Mouse (Mus musculus) thymus, adult 2 months (tissue): ENCODE data around the gene Taf6. TPM values are rescaled to one million over a fixed set of nuclear protein-coding genes. Genes with fewer than 3 reads are reported as not detected.

Experiments used
- DNase-seq: peaks from one replicate; pipeline ENCODE4 v3.0.0; 2021
- H3K27ac ChIP-seq: fragments of 200-500 bp; 2 replicates; pipeline ENCODE4 v1.5.1; 2012; ENCODE audit warnings: low read length, control low read depth; ENCODE audit not compliant: control insufficient read depth, insufficient read depth
- H3K27me3 ChIP-seq: fragments of 200-500 bp; 2 replicates; pipeline ENCODE4 v1.6.1; 2012; ENCODE audit warnings: mild to moderate bottlenecking, low read length, moderate library complexity, mixed read lengths; ENCODE audit not compliant: control insufficient read depth, insufficient read depth
- H3K36me3 ChIP-seq: fragments of 200-500 bp; 2 replicates; pipeline ENCODE4 v1.6.1; 2012; ENCODE audit warnings: mild to moderate bottlenecking, low read length, moderate library complexity; ENCODE audit not compliant: control insufficient read depth, insufficient read depth
- H3K4me1 ChIP-seq: fragments of 200-500 bp; replicated peaks from 2 replicates; pipeline ENCODE4 v1.6.1; 2012; ENCODE audit warnings: low read length; ENCODE audit not compliant: control insufficient read depth, insufficient read depth
- H3K4me3 ChIP-seq: fragments of 200-500 bp; 2 replicates; pipeline ENCODE4 v1.5.1; 2012; ENCODE audit warnings: mild to moderate bottlenecking, low read length, control low read depth, moderate library complexity; ENCODE audit not compliant: control insufficient read depth, insufficient read depth
- CTCF ChIP-seq: fragments of 200-500 bp; IDR thresholded peaks from 2 replicates; pipeline ENCODE4 v1.5.1; 2012; ENCODE audit warnings: mild to moderate bottlenecking, control low read depth, low read length, moderate library complexity, borderline replicate concordance; ENCODE audit not compliant: control insufficient read depth, poor library complexity, insufficient read depth; ENCODE audit errors: extremely low read depth
- POLR2A ChIP-seq: fragments of 200-500 bp; IDR thresholded peaks from 2 replicates; pipeline ENCODE4 v1.6.1; 2012; ENCODE audit warnings: mild to moderate bottlenecking, low read length, control low read depth, moderate library complexity; ENCODE audit not compliant: control insufficient read depth, poor library complexity, insufficient read depth; ENCODE audit errors: extremely low read depth
- WGBS: fragments of 180-500 bp; shearing (Covaris S2); methylation state at CpG from one replicate; pipeline ENCODE4 v1.1.7; 2018; 5-methylcytosine and 5-hydroxymethylcytosine counted together
- polyA plus RNA-seq: library from polyadenylated mRNA; depleted of rRNA; stranded (reverse); fragments of >200 nt; gene quantifications from 2 replicates; pipeline ENCODE4 v1.2.3, GENCODE M21; 2012; rRNA removed

The Taf6 gene
- polyA plus RNA-seq, 1 experiment, result 106 TPM

DNA sequence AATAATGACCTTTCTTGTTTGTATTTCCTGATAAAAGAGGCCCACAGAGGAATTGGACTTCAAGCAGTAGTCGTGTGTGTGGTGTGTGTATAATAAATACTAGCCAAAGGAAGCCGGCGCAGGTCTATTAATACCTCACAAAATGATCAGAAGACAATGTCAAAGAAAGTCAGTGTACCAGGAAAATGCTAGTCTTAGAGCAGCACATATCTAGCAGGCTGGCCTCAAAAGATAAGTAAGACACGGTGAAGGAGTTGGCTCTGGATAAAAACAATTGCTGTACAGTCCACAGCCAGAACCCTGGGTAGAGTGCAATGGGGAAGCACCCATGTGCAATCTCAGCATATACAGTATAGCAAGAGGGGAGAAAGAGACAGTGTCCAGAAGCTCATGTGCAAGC is 50.0 kb downstream of the Taf6 start:
- Histone ChIP-seq H3K4me3 (no peak overlapping the region), H3K27ac (no peak overlapping the region), H3K27me3 (no peaks in the 10 kb centered on the region), H3K36me3 (peaks cover 19% of the 10 kb centered on the region), H3K4me1 (no peaks in the 10 kb centered on the region)
- TF ChIP-seq POLR2A, result no peak
- no peak for TF ChIP-seq CTCF
- WGBS, result 83% methylated on average over 4 of the region's 4 CpGs
- no peak for DNase-seq

DNA sequence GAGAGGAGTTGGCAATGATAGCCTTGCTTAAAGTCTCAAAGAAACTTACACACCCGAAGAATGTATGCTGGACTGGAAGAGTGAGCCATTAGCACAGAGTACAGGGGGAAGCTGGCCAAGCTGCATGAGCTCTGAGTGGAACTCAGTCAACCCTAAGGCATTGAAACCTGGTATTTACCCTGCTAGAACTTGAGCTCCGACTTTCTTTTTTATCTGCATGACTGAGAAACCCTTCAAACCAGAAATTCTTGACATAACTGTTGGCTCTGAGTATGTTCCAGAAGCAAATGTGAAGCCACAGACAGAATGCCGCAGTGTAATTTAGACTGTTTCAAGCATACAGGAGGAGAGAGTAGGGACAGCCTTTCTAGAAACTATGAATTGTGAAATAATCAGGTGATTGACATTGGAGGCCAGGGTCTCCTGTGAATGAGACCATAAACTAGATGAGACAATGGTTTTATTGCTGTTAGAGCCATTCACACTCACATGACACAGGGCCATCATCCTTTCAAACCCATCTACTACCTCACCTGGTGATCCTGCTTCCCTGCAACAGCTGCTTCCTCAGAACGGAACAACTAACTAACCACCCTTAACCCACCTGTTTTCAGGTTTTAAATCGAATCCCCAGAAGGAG is 54.7 kb downstream of the Taf6 start:
- Histone ChIP-seq H3K4me3 (no peak overlapping the region), H3K36me3 (peaks cover 57% of the 10 kb centered on the region), H3K27ac (no peak overlapping the region), H3K4me1 (no peaks in the 10 kb centered on the region), H3K27me3 (no peaks in the 10 kb centered on the region)
- TF ChIP-seq POLR2A (no peak), CTCF (no peak)
- no peak for DNase-seq
- 95% methylated on average over 5 of the region's 5 CpGs for WGBS

Other genes starting within 250 kb of the Taf6 start
- 0.03 and 0.09 TPM in 2 replicates for gene Gjc3, start 224.4 kb downstream of the Taf6 start, polyA plus RNA-seq
- 0.96 TPM in 1 of 2 replicates, not detected in the other for gene Azgp1, start 205.9 kb downstream of the Taf6 start, polyA plus RNA-seq
- not detected in 2 replicates for gene Smok3a, start 166.2 kb downstream of the Taf6 start, polyA plus RNA-seq
- not detected in 2 replicates for gene Smok3b, start 166.0 kb downstream of the Taf6 start, polyA plus RNA-seq
- not detected in 2 replicates for gene Smok3c, start 134.3 kb downstream of the Taf6 start, polyA plus RNA-seq
- gene Zkscan1, start 102.4 kb downstream of the Taf6 start, polyA plus RNA-seq, result 5.1 and 5.9 TPM in 2 replicates
- 11.1 and 13.0 TPM in 2 replicates for gene Zscan21, start 70.5 kb downstream of the Taf6 start, polyA plus RNA-seq
- 3.3 and 3.6 TPM in 2 replicates for gene Zfp113, start 31.7 kb downstream of the Taf6 start, polyA plus RNA-seq
- 78.7 and 92.0 TPM in 2 replicates for gene Cops6, start 26.4 kb downstream of the Taf6 start, polyA plus RNA-seq
- gene Ap4m1, start 15.4 kb downstream of the Taf6 start, polyA plus RNA-seq, result 42.9 and 44.2 TPM in 2 replicates
- gene Mcm7, start 15.0 kb downstream of the Taf6 start, polyA plus RNA-seq, result 181 and 227 TPM in 2 replicates
- 8.9 and 9.2 TPM in 2 replicates for gene Cnpy4, start within 50 bp of the Taf6 start, polyA plus RNA-seq
- gene Mblac1, start 6.9 kb upstream of the Taf6 start, polyA plus RNA-seq, result 6.7 and 7.6 TPM in 2 replicates
- gene Nxpe5, start 38.4 kb upstream of the Taf6 start, polyA plus RNA-seq, result 0.73 and 0.87 TPM in 2 replicates
- 131 and 162 TPM in 2 replicates for gene Lamtor4, start 68.0 kb upstream of the Taf6 start, polyA plus RNA-seq
- gene BC037034, start 76.6 kb upstream of the Taf6 start, polyA plus RNA-seq, result 142 and 146 TPM in 2 replicates
- gene Gal3st4, start 85.4 kb upstream of the Taf6 start, polyA plus RNA-seq, result 1.3 and 1.4 TPM in 2 replicates
- gene Gm43720, start 92.5 kb upstream of the Taf6 start, polyA plus RNA-seq, result 0.04 and 0.08 TPM in 2 replicates
- 35.8 and 41.6 TPM in 2 replicates for gene Gpc2, start 92.6 kb upstream of the Taf6 start, polyA plus RNA-seq
- 4.7 and 5.4 TPM in 2 replicates for gene Stag3, start 92.8 kb upstream of the Taf6 start, polyA plus RNA-seq
- 2.8 TPM in 2 replicates for gene Pvrig, start 154.5 kb upstream of the Taf6 start, polyA plus RNA-seq